Mouse (Mus musculus) hindbrain, embryonic 14.5 days (tissue): ENCODE measurements at regions not wholly inside any gene's neighbourhood (a gene's known extent, or its start where the extent isn't known, plus 50 kb on each side); places are given as distances from the start of the nearest gene placed in this dataset.
A peak's percentile ranks its signal among the peaks of the same experiment; 100 is the strongest.

Experiments used
- ATAC-seq: fragments of 200-750 bp; cut with Nextera tagmentation; 2 replicates; pipeline ENCODE4 v1.8.0; 2017; ENCODE audit warnings: moderate number of reproducible peaks, mild to moderate bottlenecking, moderate TSS enrichment, moderate library complexity; ENCODE audit not compliant: low FRiP score
- DNase-seq: peaks from one replicate; pipeline ENCODE4 v3.0.0-alpha.2; 2015; ENCODE audit warnings: low spot score
- H3K27ac ChIP-seq: fragments of 300-500 bp; sonication (generic); 2 replicates; pipeline ENCODE4 v1.5.1; 2014; ENCODE audit warnings: mild to moderate bottlenecking, moderate library complexity
- H3K27me3 ChIP-seq: fragments of 300-500 bp; sonication (generic); 2 replicates; pipeline ENCODE4 v1.6.1; 2014; ENCODE audit warnings: mild to moderate bottlenecking, low read length, mixed read lengths; ENCODE audit not compliant: control insufficient read depth, insufficient read depth
- H3K36me3 ChIP-seq: fragments of 300-500 bp; sonication (generic); replicated peaks from 2 replicates; pipeline ENCODE4 v1.6.1; 2014; ENCODE audit not compliant: control insufficient read depth, insufficient read depth
- H3K4me1 ChIP-seq: fragments of 300-500 bp; sonication (generic); replicated peaks from 2 replicates; pipeline ENCODE4 v1.6.1; 2014; ENCODE audit warnings: antibody characterized with exemption, low read length, mixed read lengths; ENCODE audit not compliant: control insufficient read depth, insufficient read depth
- H3K4me2 ChIP-seq: fragments of 300-500 bp; sonication (generic); replicated peaks from 2 replicates; pipeline ENCODE4 v1.6.1; 2014; ENCODE audit warnings: mild to moderate bottlenecking, moderate library complexity
- H3K4me3 ChIP-seq: fragments of 300-500 bp; sonication (generic); replicated peaks from 2 replicates; pipeline ENCODE4 v1.5.1; 2014; ENCODE audit warnings: mild to moderate bottlenecking, low read length
- H3K9ac ChIP-seq: fragments of 300-500 bp; sonication (generic); 2 replicates; pipeline ENCODE4 v1.6.1; 2014
- H3K9me3 ChIP-seq: fragments of 300-500 bp; sonication (generic); 2 replicates; pipeline ENCODE4 v1.6.1; 2016; ENCODE audit warnings: low read length; ENCODE audit not compliant: control insufficient read depth
- WGBS: fragments of 180-500 bp; shearing (Covaris S2); extraction: QIAGEN DNeasy Blood & Tissue Kit; methylation state at CpG from one replicate; pipeline ENCODE4 v1.1.7; 2014; 5-methylcytosine and 5-hydroxymethylcytosine counted together

DNA sequence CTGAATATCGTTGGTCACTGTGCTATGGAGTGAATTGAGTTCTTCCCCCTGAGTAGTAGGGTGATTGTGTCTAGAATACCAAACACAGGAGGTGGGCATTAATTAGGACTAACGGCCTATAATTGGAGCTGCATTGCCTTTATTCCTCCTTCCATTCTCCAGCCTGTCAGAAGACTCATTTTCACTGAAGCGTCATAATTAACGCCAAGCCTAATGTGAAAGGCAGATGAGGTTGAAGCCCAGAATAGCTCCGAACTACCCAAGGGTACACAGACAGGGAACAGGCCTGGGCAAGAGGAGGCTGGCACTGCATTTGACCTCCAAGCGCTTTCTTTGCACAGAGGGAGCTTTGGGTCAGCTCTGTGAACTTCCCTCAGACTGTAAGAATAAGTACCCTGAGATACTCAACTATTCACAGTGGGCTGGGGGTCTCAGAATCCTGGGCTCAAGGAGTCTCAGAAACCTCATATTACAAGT, 386.5 kb downstream of the Brinp2 start:
- no peak overlapping the region for H3K27ac ChIP-seq

GRCm38 (mm10) chr1:157973373-157974232, 382.5 kb downstream of the Brinp2 start:
- WGBS = 89% methylated on average over 10 of the region's 10 CpGs
- Histone ChIP-seq H3K36me3 (no peaks in the 10 kb centered on the region), H3K27ac (no peak overlapping the region), H3K27me3 (no peaks in the 10 kb centered on the region), H3K4me1 (peaks cover 5% of the 10 kb centered on the region; the same call in 1 of the 2 replicates), H3K4me2 (no peak overlapping the region), H3K9me3 (no peaks in the 10 kb centered on the region), H3K9ac (no peak overlapping the region), H3K4me3 (no peak overlapping the region)
- no peak for DNase-seq
- no peak for ATAC-seq

More for the DNA sequence above, 386.5 kb downstream of the Brinp2 start:
- DNase-seq (no peak), ATAC-seq (peak; percentile 48)
- H3K4me3 ChIP-seq = no peak overlapping the region
- WGBS = 20% methylated on average over 6 of the region's 6 CpGs
- no peaks in the 10 kb centered on the region for H3K9me3 ChIP-seq
- H3K27me3 ChIP-seq = no peaks in the 10 kb centered on the region
- H3K4me2 ChIP-seq = no peak overlapping the region
- no peak overlapping the region for H3K9ac ChIP-seq
- no peaks in the 10 kb centered on the region for H3K36me3 ChIP-seq
- peaks cover 5% of the 10 kb centered on the region; the same call in 1 of the 2 replicates for H3K4me1 ChIP-seq

DNA sequence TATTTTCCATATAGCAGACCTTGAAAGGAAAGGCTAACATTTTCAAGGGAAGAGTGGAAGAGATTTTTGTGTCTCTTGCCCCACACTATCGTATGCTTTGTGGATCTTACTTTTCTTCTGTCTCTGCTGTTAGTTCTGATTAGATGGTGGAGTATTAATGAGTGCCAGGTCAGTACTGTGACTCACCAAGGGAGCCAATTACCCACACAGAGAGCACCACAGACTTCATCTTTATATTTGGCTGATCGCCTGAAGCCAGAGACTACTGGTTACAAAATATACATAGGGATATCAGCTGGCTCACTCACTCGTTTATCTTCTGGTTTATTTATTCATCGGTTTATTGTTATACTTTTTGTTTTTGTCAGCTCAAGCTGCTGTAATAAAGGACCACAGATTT, 381.5 kb downstream of the Brinp2 start:
- 79% methylated on average over 4 of the region's 4 CpGs for WGBS
- DNase-seq (no peak), ATAC-seq (no peak)

DNA sequence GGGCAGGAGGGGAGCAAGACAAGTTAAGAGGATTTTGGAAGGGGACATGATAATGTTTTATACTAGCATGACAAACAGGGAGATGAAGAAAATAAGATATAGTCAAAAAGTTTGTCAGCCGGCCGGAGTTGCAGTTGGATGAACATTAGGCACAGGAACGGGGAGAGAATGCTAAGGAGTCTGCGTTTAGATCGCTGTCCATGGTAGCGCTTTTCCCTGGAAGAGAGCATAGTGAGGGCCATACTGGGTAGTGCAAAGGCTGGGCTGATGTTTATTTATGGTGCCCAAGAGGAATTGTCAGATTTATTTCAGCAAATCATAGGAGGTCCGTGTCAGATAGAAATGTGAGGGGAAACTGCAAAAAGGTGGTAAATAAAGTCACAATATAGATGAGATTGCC, 337.0 kb downstream of the Brinp2 start:
- no peaks in the 10 kb centered on the region for H3K36me3 ChIP-seq
- H3K9ac ChIP-seq = no peak overlapping the region
- H3K27me3 ChIP-seq = no peaks in the 10 kb centered on the region
- DNase-seq (peak; percentile 47), ATAC-seq (no peak)
- no peaks in the 10 kb centered on the region for H3K4me1 ChIP-seq
- H3K4me2 ChIP-seq = no peak overlapping the region
- H3K4me3 ChIP-seq = no peak overlapping the region
- WGBS = 40% methylated on average over 7 of the region's 7 CpGs
- H3K9me3 ChIP-seq = no peaks in the 10 kb centered on the region
- H3K27ac ChIP-seq = no peak overlapping the region

More for the DNA sequence above, 381.5 kb downstream of the Brinp2 start:
- Histone ChIP-seq H3K4me2 (no peak overlapping the region), H3K9me3 (no peaks in the 10 kb centered on the region), H3K9ac (no peak overlapping the region), H3K36me3 (no peaks in the 10 kb centered on the region), H3K4me1 (peaks cover 2% of the 10 kb centered on the region; the same call in 1 of the 2 replicates), H3K4me3 (no peak overlapping the region), H3K27me3 (no peaks in the 10 kb centered on the region), H3K27ac (no peak overlapping the region)

- DNase-seq (no peak), ATAC-seq (no peak)
- Histone ChIP-seq H3K4me2 (no peak overlapping the region), H3K9me3 (no peaks in the 10 kb centered on the region), H3K4me1 (no peaks in the 10 kb centered on the region), H3K27me3 (no peaks in the 10 kb centered on the region), H3K9ac (no peak overlapping the region), H3K4me3 (no peak overlapping the region), H3K27ac (no peak overlapping the region), H3K36me3 (no peaks in the 10 kb centered on the region)
- whole genome bisulfite sequencing = 38% methylated on average over 2 of the region's 2 CpGs
These were observed 316.4 kb downstream of the Brinp2 start for GRCm38 (mm10) chr1:158039756-158040155.

- Histone ChIP-seq H3K27ac (no peak overlapping the region), H3K4me2 (no peak overlapping the region), H3K4me1 (no peaks in the 10 kb centered on the region), H3K36me3 (no peaks in the 10 kb centered on the region), H3K9ac (no peak overlapping the region), H3K27me3 (no peaks in the 10 kb centered on the region), H3K4me3 (no peak overlapping the region), H3K9me3 (no peaks in the 10 kb centered on the region)
- DNase-seq = no peak
- no peak for ATAC-seq
- WGBS = 85% methylated on average over 4 of the region's 4 CpGs
These were observed 315.8 kb downstream of the Brinp2 start for GRCm38 (mm10) chr1:158040334-158040733.

DNA sequence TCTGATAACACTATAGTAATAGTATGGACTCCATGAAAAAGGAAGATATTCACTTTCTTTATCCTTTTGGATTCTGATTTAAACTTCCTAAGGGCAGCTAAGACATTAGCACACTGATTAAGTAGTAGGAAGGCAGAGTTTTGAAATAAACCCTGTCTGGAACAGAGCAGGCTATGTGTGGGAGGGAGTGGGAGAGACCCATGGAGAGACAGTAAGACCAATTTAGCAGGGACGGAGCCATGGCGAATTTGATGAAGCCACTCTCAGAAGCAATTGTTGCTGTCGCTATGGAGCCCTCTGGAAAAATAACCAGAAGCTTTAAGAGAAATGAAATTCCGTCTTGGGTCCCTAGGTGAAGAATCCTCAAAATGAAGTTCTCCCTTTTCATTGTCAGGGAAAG, 303.5 kb downstream of the Brinp2 start:
- H3K9me3 ChIP-seq = no peaks in the 10 kb centered on the region
- DNase-seq = no peak
- no peak for ATAC-seq
- no peaks in the 10 kb centered on the region for H3K27me3 ChIP-seq
- H3K36me3 ChIP-seq = no peaks in the 10 kb centered on the region
- WGBS = 69% methylated on average over 4 of the region's 4 CpGs
- H3K27ac ChIP-seq = no peak overlapping the region
- H3K4me2 ChIP-seq = no peak overlapping the region
- H3K4me3 ChIP-seq = no peak overlapping the region
- H3K9ac ChIP-seq = no peak overlapping the region
- no peaks in the 10 kb centered on the region for H3K4me1 ChIP-seq

DNA sequence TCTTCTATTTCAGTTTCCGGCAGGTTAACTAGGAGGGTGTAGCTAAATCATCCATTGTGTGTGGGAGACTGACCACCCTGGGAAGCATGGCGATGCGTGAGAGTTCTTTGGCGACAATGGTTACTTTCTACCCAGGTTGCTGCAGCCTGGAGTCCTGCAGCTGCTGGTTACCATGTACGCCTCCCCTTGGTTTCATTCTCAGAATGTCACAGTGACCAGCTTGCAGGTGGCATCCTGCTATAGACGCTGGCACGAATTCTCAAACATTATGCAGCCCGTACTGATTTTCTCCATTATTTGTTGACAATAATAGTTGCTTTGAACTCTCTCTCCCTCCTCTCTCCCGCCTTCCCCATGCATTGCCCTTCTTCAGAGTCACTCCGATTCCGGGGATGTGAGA, 301.2 kb downstream of the Brinp2 start:
- 61% methylated on average over 11 of the region's 11 CpGs for WGBS
- Histone ChIP-seq H3K36me3 (no peaks in the 10 kb centered on the region), H3K4me1 (no peaks in the 10 kb centered on the region), H3K9ac (no peak overlapping the region), H3K27ac (no peak overlapping the region), H3K4me2 (no peak overlapping the region), H3K9me3 (no peaks in the 10 kb centered on the region), H3K27me3 (no peaks in the 10 kb centered on the region), H3K4me3 (no peak overlapping the region)
- ATAC-seq (no peak), DNase-seq (no peak)

- Histone ChIP-seq H3K27me3 (no peaks in the 10 kb centered on the region), H3K4me3 (no peak overlapping the region), H3K9me3 (no peaks in the 10 kb centered on the region), H3K4me1 (no peaks in the 10 kb centered on the region), H3K27ac (no peak overlapping the region), H3K36me3 (no peaks in the 10 kb centered on the region), H3K4me2 (no peak overlapping the region), H3K9ac (no peak overlapping the region)
- ATAC-seq (no peak), DNase-seq (no peak)
- 75% methylated on average over 3 of the region's 3 CpGs for WGBS
These were observed 299.0 kb downstream of the Brinp2 start for GRCm38 (mm10) chr1:158056994-158057630.
